Mouse (Mus musculus) forebrain, embryonic 16.5 days (tissue): ENCODE results near the gene Dennd2a. TPM values are rescaled to one million over a fixed set of nuclear protein-coding genes. Genes with fewer than 3 reads are reported as not detected.

Experiments used
- ATAC-seq: fragments of 200-750 bp; cut with Nextera tagmentation; 2 replicates; pipeline ENCODE4 v1.8.0; 2017; ENCODE audit warnings: mild to moderate bottlenecking, moderate library complexity
- H3K27ac ChIP-seq: fragments of 300-500 bp; sonication (generic); 2 replicates; pipeline ENCODE4 v1.5.1; 2014; ENCODE audit warnings: low read length, control low read depth
- H3K27me3 ChIP-seq: fragments of 300-500 bp; sonication (generic); replicated peaks from 2 replicates; pipeline ENCODE4 v1.6.1; 2014; ENCODE audit warnings: low read length; ENCODE audit not compliant: control insufficient read depth, insufficient read depth
- H3K36me3 ChIP-seq: fragments of 300-500 bp; sonication (generic); 2 replicates; pipeline ENCODE4 v1.6.1; 2014; ENCODE audit not compliant: control insufficient read depth, insufficient read depth
- H3K4me1 ChIP-seq: fragments of 300-500 bp; sonication (generic); replicated peaks from 2 replicates; pipeline ENCODE4 v1.6.1; 2014; ENCODE audit warnings: low read length; ENCODE audit not compliant: control insufficient read depth, insufficient read depth
- H3K4me2 ChIP-seq: fragments of 300-500 bp; sonication (generic); 2 replicates; pipeline ENCODE4 v1.6.1; 2014; ENCODE audit warnings: mild to moderate bottlenecking, low read length, control low read depth
- H3K4me3 ChIP-seq: fragments of 300-500 bp; sonication (generic); replicated peaks from 2 replicates; pipeline ENCODE4 v1.5.1; 2014; ENCODE audit warnings: mild to moderate bottlenecking, low read length, control low read depth
- H3K9ac ChIP-seq: fragments of 300-500 bp; sonication (generic); replicated peaks from 2 replicates; pipeline ENCODE4 v1.6.1; 2014; ENCODE audit warnings: low read depth, low read length, control low read depth
- H3K9me3 ChIP-seq: fragments of 300-500 bp; sonication (generic); 2 replicates; pipeline ENCODE4 v1.6.1; 2016; ENCODE audit warnings: low read length; ENCODE audit not compliant: control insufficient read depth
- WGBS: fragments of 180-500 bp; shearing (Covaris S2); extraction: QIAGEN DNeasy Blood & Tissue Kit; methylation state at CpG from one replicate; pipeline ENCODE4 v1.1.7; 2014; 5-methylcytosine and 5-hydroxymethylcytosine counted together
- polyA plus RNA-seq: library from polyadenylated mRNA; unstranded; fragments of >200 nt; fragmentation: Nextera tagmentation; extraction: Ambion mirVana; gene quantifications from 2 replicates; pipeline ENCODE4 v1.2.1, GENCODE M21; 2015

The Dennd2a gene
- polyA plus RNA-seq, 1 experiment from 2014 or later = 13.1 TPM

- Histone ChIP-seq H3K4me1 (peaks cover 25% of the 10 kb centered on the region), H3K4me2 (no peak overlapping the region), H3K9me3 (no peaks in the 10 kb centered on the region), H3K9ac (no peak overlapping the region), H3K27ac (peak overlapping the region; percentile 74), H3K36me3 (no peaks in the 10 kb centered on the region), H3K4me3 (no peak overlapping the region), H3K27me3 (no peaks in the 10 kb centered on the region)
- ATAC-seq = no peak
- 32% methylated on average over 15 of the region's 15 CpGs for WGBS
Observed at GRCm38 (mm10) chr6:39543769-39544420, 13.8 kb downstream of the Dennd2a start.

- peak; percentile 73 for ATAC-seq
- Histone ChIP-seq H3K36me3 (no peaks in the 10 kb centered on the region), H3K9ac (peak overlapping the region; percentile 20; the same call in 1 of the 2 replicates), H3K27me3 (no peaks in the 10 kb centered on the region), H3K4me2 (no peak overlapping the region), H3K4me1 (peaks cover 22% of the 10 kb centered on the region), H3K4me3 (no peak overlapping the region), H3K9me3 (no peaks in the 10 kb centered on the region), H3K27ac (peak overlapping the region; percentile 74)
- 18% methylated on average over 15 of the region's 15 CpGs for WGBS
Observed at GRCm38 (mm10) chr6:39542631-39543597, 14.8 kb downstream of the Dennd2a start.

DNA sequence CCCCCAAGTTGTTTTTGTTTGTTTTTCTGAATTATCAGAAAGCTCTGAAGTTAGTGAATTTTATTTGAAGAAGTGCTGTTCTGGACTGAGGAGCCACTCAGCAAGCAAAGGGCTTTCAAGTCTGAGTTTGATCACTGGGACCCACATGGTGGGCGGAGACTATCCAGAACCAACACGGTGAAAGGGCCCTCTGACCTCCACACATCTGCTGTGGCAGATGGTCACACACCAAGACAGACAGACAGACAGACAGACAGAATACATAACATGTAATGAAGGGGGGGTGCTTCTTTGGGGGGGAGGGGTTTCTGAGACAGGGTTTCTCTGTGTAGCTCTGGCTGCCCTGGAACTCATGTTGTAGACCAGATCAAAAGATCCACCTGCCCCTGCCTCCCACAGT lies 17.1 kb downstream of the Dennd2a start:
- no peak for ATAC-seq
- no peaks in the 10 kb centered on the region for H3K27me3 ChIP-seq
- no peak overlapping the region for H3K4me3 ChIP-seq
- no peak overlapping the region for H3K9ac ChIP-seq
- no peak overlapping the region for H3K4me2 ChIP-seq
- H3K4me1 ChIP-seq = peaks cover 22% of the 10 kb centered on the region
- no peaks in the 10 kb centered on the region for H3K36me3 ChIP-seq
- H3K9me3 ChIP-seq = no peaks in the 10 kb centered on the region
- 58% methylated on average over 2 of the region's 2 CpGs for WGBS
- H3K27ac ChIP-seq = no peak overlapping the region

DNA sequence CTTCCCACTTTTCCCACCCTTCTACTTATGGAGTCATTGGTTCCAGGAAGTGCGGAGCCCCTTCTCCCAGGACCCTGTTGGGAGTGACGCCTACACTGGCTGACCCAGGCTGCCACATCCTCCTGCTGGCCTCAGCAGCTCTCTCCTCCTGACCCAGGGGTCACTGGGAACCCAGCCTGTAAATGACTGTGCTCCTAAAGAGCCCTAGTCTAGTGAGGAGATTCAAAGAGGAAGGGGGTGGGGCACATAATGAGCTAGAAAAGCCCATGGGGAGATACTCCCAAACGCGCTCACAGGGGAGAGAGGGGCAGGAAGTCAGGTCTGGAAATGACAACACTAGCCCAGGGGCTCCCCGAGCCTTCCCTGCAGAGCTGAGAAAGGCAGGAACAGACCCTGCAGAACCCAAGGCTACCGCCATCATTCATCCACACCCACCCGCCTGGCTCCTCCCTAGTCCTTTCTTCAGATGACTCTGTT lies 17.9 kb downstream of the Dennd2a start:
- Histone ChIP-seq H3K9me3 (no peaks in the 10 kb centered on the region), H3K9ac (no peak overlapping the region), H3K4me1 (peaks cover 22% of the 10 kb centered on the region), H3K4me3 (no peak overlapping the region), H3K27me3 (no peaks in the 10 kb centered on the region), H3K36me3 (no peaks in the 10 kb centered on the region), H3K4me2 (no peak overlapping the region), H3K27ac (no peak overlapping the region)
- 38% methylated on average over 6 of the region's 7 CpGs for WGBS
- no peak for ATAC-seq

- Histone ChIP-seq H3K4me3 (no peak overlapping the region), H3K4me1 (peaks cover 12% of the 10 kb centered on the region), H3K9ac (no peak overlapping the region), H3K27me3 (no peaks in the 10 kb centered on the region), H3K9me3 (no peaks in the 10 kb centered on the region), H3K4me2 (no peak overlapping the region), H3K27ac (no peak overlapping the region), H3K36me3 (no peaks in the 10 kb centered on the region)
- no peak for ATAC-seq
- WGBS = 81% methylated on average over 8 of the region's 8 CpGs
Observed at GRCm38 (mm10) chr6:39538227-39538626, 19.4 kb downstream of the Dennd2a start.

- ATAC-seq = no peak
- peaks cover 4% of the 10 kb centered on the region for H3K4me1 ChIP-seq
- H3K27me3 ChIP-seq = no peaks in the 10 kb centered on the region
Observed at GRCm38 (mm10) chr6:39537276-39537675, 20.4 kb downstream of the Dennd2a start.

GRCm38 (mm10) chr6:39536621-39537020 lies 21.0 kb downstream of the Dennd2a start:
- Histone ChIP-seq H3K4me1 (peaks cover 4% of the 10 kb centered on the region), H3K4me3 (no peak overlapping the region), H3K4me2 (no peak overlapping the region), H3K36me3 (no peaks in the 10 kb centered on the region), H3K27ac (no peak overlapping the region), H3K9ac (no peak overlapping the region), H3K9me3 (no peaks in the 10 kb centered on the region), H3K27me3 (no peaks in the 10 kb centered on the region)
- 67% methylated on average over 1 of the region's 1 CpGs for WGBS
- ATAC-seq = no peak

More at GRCm38 (mm10) chr6:39537276-39537675, 20.4 kb downstream of the Dennd2a start:
- 97% methylated on average over 5 of the region's 5 CpGs for WGBS
- Histone ChIP-seq H3K4me2 (no peak overlapping the region), H3K9me3 (no peaks in the 10 kb centered on the region), H3K27ac (no peak overlapping the region), H3K36me3 (no peaks in the 10 kb centered on the region), H3K9ac (no peak overlapping the region), H3K4me3 (no peak overlapping the region)

DNA sequence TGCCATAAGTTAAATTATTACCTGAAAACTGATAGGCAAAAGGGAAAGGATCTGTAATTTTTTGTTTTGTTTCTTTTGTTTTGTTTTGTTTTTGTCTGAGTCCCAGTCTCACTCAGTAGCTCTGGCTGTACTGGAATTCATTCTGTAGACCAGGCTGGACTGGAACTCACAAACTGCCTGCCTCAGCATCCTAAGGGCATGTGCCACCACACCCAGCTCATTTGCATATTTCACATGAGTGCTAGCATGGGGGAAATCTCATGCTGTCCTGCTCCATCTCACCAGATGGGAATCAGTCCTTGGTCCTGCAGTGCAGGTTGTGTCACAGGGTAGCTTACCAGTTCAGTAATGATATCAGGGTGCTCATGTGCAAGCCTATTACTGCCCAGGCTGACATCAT lies 22.7 kb downstream of the Dennd2a start:
- no peaks in the 10 kb centered on the region for H3K9me3 ChIP-seq
- no peak overlapping the region for H3K9ac ChIP-seq
- no peak overlapping the region for H3K4me3 ChIP-seq
- no peaks in the 10 kb centered on the region for H3K27me3 ChIP-seq
- no peaks in the 10 kb centered on the region for H3K36me3 ChIP-seq
- no peak overlapping the region for H3K4me2 ChIP-seq
- peaks cover 4% of the 10 kb centered on the region for H3K4me1 ChIP-seq
- no peak overlapping the region for H3K27ac ChIP-seq
- no peak for ATAC-seq
